Mouse (Mus musculus): Measurements from ENCODE around the gene Pygm. TPM values are rescaled to one million over a fixed set of nuclear protein-coding genes. Genes with fewer than 3 reads are reported as not detected.

The Pygm gene
- polyA plus RNA-seq, 1 experiment from 2014 or later = 6.0 TPM

DNA sequence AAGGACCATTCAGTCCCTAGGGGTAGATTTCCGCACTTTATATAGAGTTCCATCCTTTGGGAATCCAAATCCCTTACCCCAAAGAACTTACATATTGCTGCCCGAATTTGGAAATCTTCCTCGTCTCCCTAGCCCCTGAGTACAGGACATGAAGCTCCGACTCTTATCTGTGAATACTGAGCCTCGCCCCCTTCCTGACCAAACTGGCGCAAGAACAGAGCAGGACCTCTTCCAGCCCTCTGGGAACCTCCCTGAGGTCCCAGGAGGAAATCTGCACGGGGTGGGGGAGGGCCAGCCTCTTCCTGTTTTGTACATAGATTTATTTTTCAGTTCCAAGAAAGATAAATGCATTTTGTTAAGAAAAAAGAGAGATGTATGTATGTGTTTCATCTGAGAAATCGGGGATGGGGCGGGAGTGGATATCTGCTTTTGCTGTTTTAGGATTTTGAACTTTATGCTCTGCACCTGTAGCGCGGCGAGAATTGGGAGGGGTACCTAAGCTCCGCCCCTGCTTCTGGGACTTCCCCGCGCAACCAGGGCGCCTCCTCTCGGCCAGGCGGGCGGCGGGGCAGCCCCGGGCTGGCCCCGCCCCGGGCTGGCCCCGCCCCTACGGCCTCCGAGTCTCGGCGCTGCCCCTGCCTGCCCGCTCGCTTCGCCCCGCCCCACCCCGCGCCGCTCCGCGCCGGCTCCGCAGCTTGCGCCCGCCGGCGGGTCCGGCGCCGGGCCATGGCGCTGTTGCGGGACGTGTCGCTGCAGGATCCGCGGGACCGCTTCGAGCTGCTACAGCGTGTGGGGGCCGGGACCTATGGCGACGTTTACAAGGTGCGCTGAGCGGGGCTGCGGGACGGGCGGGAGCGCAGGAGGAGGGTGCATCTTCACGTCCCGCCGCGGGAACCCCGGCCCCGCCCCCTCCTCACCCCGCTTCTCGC, 43.4 kb upstream of the Pygm start, which contains the start of gene Map4k2:
Gene Map4k2, plus strand, starts transcription at position 612 of the 929 bp plus-strand sequence.
- Histone ChIP-seq H3K27me3 (ENCODE audit: control insufficient read depth, insufficient read depth, low read length) (no peaks in the 10 kb centered on the region), H3K27ac (ENCODE audit: low read depth, low read length) (0 out of 2 replicates have a peak within 1 kb of the TSS, but pooled peaks have one; percentile 34), H3K4me1 (ENCODE audit: control insufficient read depth, insufficient read depth, low read length) (peaks cover 12% of the 10 kb centered on the region), H3K4me3 (ENCODE audit: low read depth, low read length) (peak within 1 kb of the TSS; percentile 45), H3K9ac (ENCODE audit: low read length) (peak within 1 kb of the TSS; percentile 62), H3K36me3 (ENCODE audit: control insufficient read depth, insufficient read depth, low read length) (peaks cover 17% of the 10 kb centered on the region), H3K4me2 (ENCODE audit: low read depth) (peak within 1 kb of the TSS; percentile 79), H3K9me3 (ENCODE audit: control insufficient read depth, low read length) (no peaks in the 10 kb centered on the region)
- peak; percentile 81 for DNase-seq (ENCODE audit: low spot score)
- peak; percentile 83 for ATAC-seq (ENCODE audit: insufficient read depth, low FRiP score, low TSS enrichment)
- 13% methylated on average over 39 of the region's 72 CpGs for WGBS

DNA sequence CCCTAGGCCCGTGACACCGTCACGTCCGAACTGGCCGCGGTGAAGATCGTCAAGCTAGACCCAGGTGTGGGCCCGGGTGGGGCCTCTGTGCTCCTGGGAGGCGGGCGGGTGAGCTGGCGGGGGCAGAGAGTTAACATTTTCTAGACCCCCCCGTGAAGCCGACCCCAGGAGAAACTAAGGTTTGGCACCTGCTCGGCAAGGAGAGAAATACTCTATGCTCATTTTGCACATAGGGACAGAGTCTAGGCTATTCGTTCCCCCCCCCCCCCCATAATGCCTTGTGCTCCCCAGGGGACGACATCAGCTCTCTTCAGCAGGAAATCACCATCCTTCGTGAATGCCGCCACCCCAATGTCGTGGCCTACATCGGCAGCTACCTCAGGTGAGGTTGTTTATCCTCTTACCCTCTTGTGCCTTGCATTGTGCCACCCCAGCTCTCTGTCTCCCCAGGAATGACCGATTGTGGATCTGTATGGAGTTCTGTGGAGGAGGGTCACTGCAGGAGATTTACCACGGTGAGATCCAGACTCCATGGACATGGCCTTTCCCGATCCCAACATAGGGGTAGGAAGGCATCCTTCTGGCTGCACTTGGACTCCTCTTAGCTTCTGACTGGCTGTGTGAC, 42.6 kb upstream of the Pygm start:
- H3K27ac ChIP-seq (ENCODE audit: low read depth, low read length) = 0 out of 2 replicates have a peak overlapping the region, but pooled peaks have one; percentile 34
- ATAC-seq (ENCODE audit: insufficient read depth, low FRiP score, low TSS enrichment) = no peak; the same call in 1 of the 2 replicates
- H3K36me3 ChIP-seq (ENCODE audit: control insufficient read depth, insufficient read depth, low read length) = peaks cover 24% of the 10 kb centered on the region

DNA sequence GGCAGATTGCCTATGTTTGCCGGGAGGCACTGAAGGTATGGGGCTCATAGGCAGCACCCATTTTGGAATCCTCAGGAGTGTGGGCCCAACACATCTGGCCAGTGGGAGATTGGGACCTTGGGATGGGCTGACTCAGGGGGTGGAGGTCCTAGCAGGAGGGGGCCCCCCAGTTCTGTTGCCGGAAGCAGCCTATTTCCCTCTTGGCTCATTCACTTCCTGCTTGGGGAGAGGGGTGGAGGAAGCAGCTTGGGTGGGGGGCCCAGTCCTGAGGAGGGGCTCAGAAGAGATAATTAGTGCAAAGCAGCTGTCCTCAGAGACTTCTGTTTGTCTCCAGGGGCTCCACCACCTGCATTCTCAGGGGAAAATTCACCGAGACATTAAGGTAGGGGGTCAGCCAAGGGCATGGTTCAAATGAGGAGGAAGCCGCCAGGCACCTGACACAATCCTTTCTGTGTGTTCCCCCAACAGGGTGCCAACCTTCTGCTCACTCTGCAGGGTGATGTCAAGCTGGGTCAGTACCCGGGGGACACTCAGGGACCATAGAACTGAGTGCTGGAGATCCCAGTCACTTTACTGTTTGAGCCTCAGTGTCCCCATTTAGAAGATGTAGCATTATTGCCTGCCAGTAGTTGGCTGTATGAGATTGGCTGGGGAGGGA, 41.8 kb upstream of the Pygm start:
- Histone ChIP-seq H3K27ac (ENCODE audit: low read depth, low read length) (no peak overlapping the region), H3K36me3 (ENCODE audit: control insufficient read depth, insufficient read depth, low read length) (peaks cover 23% of the 10 kb centered on the region), H3K9ac (ENCODE audit: low read length) (no peak overlapping the region), H3K9me3 (ENCODE audit: control insufficient read depth, low read length) (no peaks in the 10 kb centered on the region), H3K4me3 (ENCODE audit: low read depth, low read length) (no peak overlapping the region), H3K4me1 (ENCODE audit: control insufficient read depth, insufficient read depth, low read length) (no peaks in the 10 kb centered on the region), H3K4me2 (ENCODE audit: low read depth) (0 out of 2 replicates have a peak overlapping the region, but pooled peaks have one; percentile 10), H3K27me3 (ENCODE audit: control insufficient read depth, insufficient read depth, low read length) (no peaks in the 10 kb centered on the region)
- DNase-seq (ENCODE audit: low spot score) = no peak
- WGBS = 81% methylated on average over 5 of the region's 5 CpGs
- ATAC-seq (ENCODE audit: insufficient read depth, low FRiP score, low TSS enrichment) = no peak

More for the DNA sequence above, 42.6 kb upstream of the Pygm start:
- Histone ChIP-seq H3K9ac (ENCODE audit: low read length) (peak overlapping the region; percentile 62), H3K27me3 (ENCODE audit: control insufficient read depth, insufficient read depth, low read length) (no peaks in the 10 kb centered on the region), H3K4me1 (ENCODE audit: control insufficient read depth, insufficient read depth, low read length) (peaks cover 4% of the 10 kb centered on the region), H3K4me2 (ENCODE audit: low read depth) (peak overlapping the region; percentile 79), H3K9me3 (ENCODE audit: control insufficient read depth, low read length) (no peaks in the 10 kb centered on the region), H3K4me3 (ENCODE audit: low read depth, low read length) (peak overlapping the region; percentile 45)
- DNase-seq (ENCODE audit: low spot score) = no peak
- WGBS = 11% methylated on average over 23 of the region's 23 CpGs

DNA sequence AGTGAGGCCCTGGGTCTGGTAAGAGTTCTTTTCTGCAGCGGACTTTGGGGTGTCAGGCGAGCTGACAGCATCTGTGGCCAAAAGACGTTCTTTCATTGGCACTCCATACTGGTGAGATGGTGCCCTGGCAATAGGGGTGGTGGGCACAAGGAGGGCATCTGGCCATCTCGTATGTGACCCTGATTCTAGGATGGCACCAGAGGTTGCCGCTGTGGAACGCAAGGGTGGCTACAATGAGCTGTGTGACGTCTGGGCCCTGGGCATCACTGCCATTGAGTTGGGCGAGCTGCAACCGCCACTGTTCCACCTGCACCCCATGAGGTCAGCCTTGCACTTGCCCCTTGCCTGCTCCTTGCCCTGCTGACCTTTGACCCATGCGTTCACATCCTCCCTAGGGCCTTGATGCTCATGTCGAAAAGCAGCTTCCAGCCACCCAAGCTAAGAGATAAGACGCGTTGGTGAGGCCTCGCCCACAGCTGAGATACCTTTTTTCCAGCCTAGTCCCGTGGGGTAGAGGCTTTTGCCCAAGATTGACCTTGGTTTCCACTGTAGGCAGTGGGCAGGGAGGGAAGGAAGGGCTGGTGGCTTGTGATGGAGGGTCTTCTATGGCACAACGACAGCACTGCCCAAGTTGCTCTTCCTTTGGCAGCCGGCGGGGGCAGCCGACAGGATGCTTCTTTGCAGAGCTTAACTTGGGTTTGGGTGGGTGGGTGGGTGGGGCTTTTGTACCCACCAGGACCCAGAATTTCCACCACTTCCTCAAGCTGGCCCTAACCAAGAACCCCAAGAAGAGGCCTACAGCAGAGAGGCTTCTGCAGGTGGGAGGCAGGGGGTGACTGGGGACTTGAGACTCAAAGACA, 40.9 kb upstream of the Pygm start:
- H3K36me3 ChIP-seq (ENCODE audit: control insufficient read depth, insufficient read depth, low read length) = peaks cover 19% of the 10 kb centered on the region
- no peak for ATAC-seq (ENCODE audit: insufficient read depth, low FRiP score, low TSS enrichment)
- no peaks in the 10 kb centered on the region for H3K9me3 ChIP-seq (ENCODE audit: control insufficient read depth, low read length)
- H3K27ac ChIP-seq (ENCODE audit: low read depth, low read length) = no peak overlapping the region
- no peak overlapping the region for H3K4me2 ChIP-seq (ENCODE audit: low read depth)
- H3K4me3 ChIP-seq (ENCODE audit: low read depth, low read length) = no peak overlapping the region
- WGBS = 89% methylated on average over 19 of the region's 19 CpGs
- DNase-seq (ENCODE audit: low spot score) = no peak
- H3K4me1 ChIP-seq (ENCODE audit: control insufficient read depth, insufficient read depth, low read length) = no peaks in the 10 kb centered on the region
- H3K9ac ChIP-seq (ENCODE audit: low read length) = no peak overlapping the region
- H3K27me3 ChIP-seq (ENCODE audit: control insufficient read depth, insufficient read depth, low read length) = no peaks in the 10 kb centered on the region

DNA sequence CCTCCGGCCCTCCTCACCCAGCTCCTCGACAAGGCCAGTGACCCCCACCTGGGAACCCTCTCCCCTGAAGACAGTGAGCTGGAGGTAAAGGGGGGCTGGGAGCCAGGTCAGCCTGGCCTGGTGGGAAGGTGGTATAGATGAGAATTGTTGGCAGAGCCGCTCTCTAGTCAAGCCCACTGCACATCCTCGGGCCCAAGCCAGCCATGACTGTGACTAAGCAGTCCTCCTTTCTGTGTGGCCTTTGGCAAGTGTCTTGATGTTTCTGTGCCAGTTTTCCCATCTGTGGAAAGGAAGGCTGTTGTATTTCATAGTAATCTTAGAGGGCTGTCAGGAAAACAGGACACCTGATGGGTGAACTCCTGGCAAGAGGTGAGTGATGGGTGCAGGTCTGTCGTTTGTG, 40.2 kb upstream of the Pygm start:
- no peak overlapping the region for H3K4me2 ChIP-seq (ENCODE audit: low read depth)
- H3K27ac ChIP-seq (ENCODE audit: low read depth, low read length) = no peak overlapping the region
- H3K4me1 ChIP-seq (ENCODE audit: control insufficient read depth, insufficient read depth, low read length) = no peaks in the 10 kb centered on the region
- no peak for ATAC-seq (ENCODE audit: insufficient read depth, low FRiP score, low TSS enrichment)
- H3K9ac ChIP-seq (ENCODE audit: low read length) = no peak overlapping the region
- no peaks in the 10 kb centered on the region for H3K9me3 ChIP-seq (ENCODE audit: control insufficient read depth, low read length)
- WGBS = 90% methylated on average over 5 of the region's 5 CpGs
- no peaks in the 10 kb centered on the region for H3K27me3 ChIP-seq (ENCODE audit: control insufficient read depth, insufficient read depth, low read length)
- peaks cover 13% of the 10 kb centered on the region for H3K36me3 ChIP-seq (ENCODE audit: control insufficient read depth, insufficient read depth, low read length)
- no peak overlapping the region for H3K4me3 ChIP-seq (ENCODE audit: low read depth, low read length)
- no peak for DNase-seq (ENCODE audit: low spot score)

DNA sequence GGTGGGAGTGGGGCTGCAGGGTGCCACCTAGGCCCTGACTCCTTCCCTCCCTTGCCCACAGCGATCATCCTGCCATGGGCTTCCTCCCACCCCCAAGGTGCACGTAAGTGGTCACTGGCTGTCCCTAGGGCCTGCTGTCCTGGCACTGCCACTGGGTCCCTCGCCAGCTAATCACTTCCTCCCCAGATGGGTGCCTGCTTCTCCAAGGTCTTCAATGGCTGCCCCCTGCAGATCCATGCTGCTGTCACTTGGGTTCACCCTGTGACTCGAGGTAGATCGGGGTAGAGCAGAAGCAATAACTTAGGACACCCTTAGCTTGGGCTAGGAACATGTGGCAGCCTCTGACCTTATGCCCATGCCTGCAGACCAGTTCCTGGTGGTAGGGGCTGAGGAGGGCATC, 38.2 kb upstream of the Pygm start:
- H3K27ac ChIP-seq (ENCODE audit: low read depth, low read length) = no peak overlapping the region
- no peak overlapping the region for H3K4me2 ChIP-seq (ENCODE audit: low read depth)
- no peaks in the 10 kb centered on the region for H3K27me3 ChIP-seq (ENCODE audit: control insufficient read depth, insufficient read depth, low read length)
- ATAC-seq (ENCODE audit: insufficient read depth, low FRiP score, low TSS enrichment) (no peak), DNase-seq (ENCODE audit: low spot score) (no peak)
- WGBS = 91% methylated on average over 5 of the region's 5 CpGs
- H3K36me3 ChIP-seq (ENCODE audit: control insufficient read depth, insufficient read depth, low read length) = peaks cover 11% of the 10 kb centered on the region
- no peak overlapping the region for H3K9ac ChIP-seq (ENCODE audit: low read length)
- H3K4me1 ChIP-seq (ENCODE audit: control insufficient read depth, insufficient read depth, low read length) = no peaks in the 10 kb centered on the region
- H3K9me3 ChIP-seq (ENCODE audit: control insufficient read depth, low read length) = no peaks in the 10 kb centered on the region
- no peak overlapping the region for H3K4me3 ChIP-seq (ENCODE audit: low read depth, low read length)

DNA sequence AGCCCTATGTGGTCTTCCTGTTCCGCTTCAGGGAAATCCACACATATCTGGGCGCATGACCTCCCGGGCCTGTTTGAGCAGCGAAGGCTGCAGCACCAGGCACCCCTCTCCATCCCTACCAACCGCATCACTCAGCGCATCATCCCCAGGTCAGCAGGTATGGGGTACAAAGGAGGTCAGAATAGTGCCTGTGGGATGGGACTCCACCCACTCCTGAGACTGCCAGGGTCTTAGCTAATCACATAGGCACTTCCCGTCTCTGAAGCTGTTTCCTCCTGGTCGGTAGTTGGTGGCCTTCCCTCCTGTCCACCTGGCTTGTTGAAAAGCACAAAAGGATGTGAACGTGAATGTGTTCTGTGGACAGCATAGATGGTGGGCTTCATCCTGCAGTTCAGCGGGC, 37.5 kb upstream of the Pygm start:
- Histone ChIP-seq H3K9me3 (ENCODE audit: control insufficient read depth, low read length) (no peaks in the 10 kb centered on the region), H3K4me2 (ENCODE audit: low read depth) (no peak overlapping the region), H3K4me3 (ENCODE audit: low read depth, low read length) (no peak overlapping the region), H3K4me1 (ENCODE audit: control insufficient read depth, insufficient read depth, low read length) (no peaks in the 10 kb centered on the region), H3K36me3 (ENCODE audit: control insufficient read depth, insufficient read depth, low read length) (peaks cover 11% of the 10 kb centered on the region), H3K27ac (ENCODE audit: low read depth, low read length) (no peak overlapping the region), H3K9ac (ENCODE audit: low read length) (no peak overlapping the region), H3K27me3 (ENCODE audit: control insufficient read depth, insufficient read depth, low read length) (no peaks in the 10 kb centered on the region)
- WGBS = 92% methylated on average over 10 of the region's 10 CpGs
- no peak for DNase-seq (ENCODE audit: low spot score)
- no peak for ATAC-seq (ENCODE audit: insufficient read depth, low FRiP score, low TSS enrichment)

DNA sequence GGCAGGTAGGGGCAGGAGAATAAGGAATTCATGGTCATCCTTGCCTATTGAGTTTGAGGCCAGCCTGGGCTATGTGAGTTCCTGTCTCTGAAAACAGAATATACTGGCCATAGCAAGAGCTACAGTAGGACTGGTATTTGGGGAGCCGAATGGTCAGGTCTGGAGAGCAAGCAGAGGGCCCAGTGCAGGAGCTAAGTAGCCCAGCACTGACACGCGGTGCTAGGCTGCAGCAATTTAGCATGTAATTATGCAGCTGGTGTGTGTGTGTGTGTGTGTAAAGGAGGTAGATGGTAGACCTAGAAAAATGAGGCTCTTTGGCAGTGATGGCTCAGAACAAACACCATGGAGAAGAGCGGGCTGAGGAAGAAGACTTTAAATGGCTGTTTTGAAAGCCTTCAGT, 36.6 kb upstream of the Pygm start:
- no peaks in the 10 kb centered on the region for H3K9me3 ChIP-seq (ENCODE audit: control insufficient read depth, low read length)
- 96% methylated on average over 4 of the region's 4 CpGs for WGBS
- H3K4me3 ChIP-seq (ENCODE audit: low read depth, low read length) = no peak overlapping the region
- ATAC-seq (ENCODE audit: insufficient read depth, low FRiP score, low TSS enrichment) (no peak), DNase-seq (ENCODE audit: low spot score) (no peak)
- no peak overlapping the region for H3K9ac ChIP-seq (ENCODE audit: low read length)
- H3K36me3 ChIP-seq (ENCODE audit: control insufficient read depth, insufficient read depth, low read length) = peaks cover 11% of the 10 kb centered on the region
- H3K4me1 ChIP-seq (ENCODE audit: control insufficient read depth, insufficient read depth, low read length) = no peaks in the 10 kb centered on the region
- H3K4me2 ChIP-seq (ENCODE audit: low read depth) = no peak overlapping the region
- no peaks in the 10 kb centered on the region for H3K27me3 ChIP-seq (ENCODE audit: control insufficient read depth, insufficient read depth, low read length)
- H3K27ac ChIP-seq (ENCODE audit: low read depth, low read length) = no peak overlapping the region

Data from neural tube, embryonic 11.5 days (tissue).